ENCODE assay signal across 8 mouse cellular contexts in the genomic region with DNA sequence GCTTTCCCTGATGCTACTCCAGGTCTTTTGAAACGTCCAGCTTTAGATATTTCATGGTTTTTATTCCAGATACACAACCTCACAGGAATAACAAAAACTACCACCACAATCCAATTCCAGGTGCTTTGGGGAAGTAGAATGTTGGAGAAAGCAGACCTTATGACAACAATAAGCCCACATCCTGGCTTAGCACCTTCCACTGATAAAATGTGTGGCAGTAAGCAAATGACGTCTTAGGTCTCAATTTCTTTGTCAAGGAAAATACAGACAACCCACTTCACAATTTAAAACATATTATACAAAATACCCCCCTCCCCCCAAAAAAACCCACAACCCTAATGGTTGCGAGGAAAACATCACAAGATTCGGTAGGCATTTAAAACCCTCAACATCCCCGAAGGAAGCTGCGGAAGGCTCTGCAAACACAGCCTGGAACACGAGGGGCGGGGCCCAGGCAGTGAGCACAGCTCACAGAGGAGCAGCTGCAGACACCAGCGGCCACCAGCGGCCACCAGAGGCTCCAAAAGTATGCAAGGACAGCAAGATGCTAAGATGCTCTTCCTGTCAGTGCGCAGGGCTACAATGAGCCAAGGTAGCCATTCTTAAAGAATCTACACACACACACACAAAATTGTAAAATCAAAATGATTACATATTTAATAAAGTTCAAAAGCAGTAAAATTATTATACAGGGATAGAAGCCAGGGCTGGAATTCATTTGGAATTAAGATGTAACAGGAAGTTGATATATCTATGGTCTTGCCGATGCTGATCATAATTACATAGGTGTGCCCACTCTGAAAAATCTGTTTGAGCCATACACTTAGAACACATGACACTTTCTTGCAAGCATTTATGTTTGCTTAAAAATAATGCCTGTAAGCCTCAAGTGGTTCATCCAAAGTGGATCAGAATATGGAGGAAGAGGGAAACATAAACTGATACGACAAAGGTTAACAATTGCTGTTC. TPM values are rescaled to one million over a fixed set of nuclear protein-coding genes. Genes with fewer than 3 reads are reported as not detected.
DNase-seq lines count a peak whose midpoint lies in the region; ATAC-seq and TF ChIP-seq lines count a peak whose summit lies in the region.

No protein-coding gene starts in this region.

- dilution Hi-C loops in CH12.LX (cut with MboI; ENCODE audit: extremely low pct_ligation_motif_present, extremely low pct_unique_long_range_greater_than_20kb, low sequenced_read_pairs) = no loop called here

- peak overlapping the region; percentile 50; the same call in 1 of the 2 replicates for H3K4me2 ChIP-seq in CH12.LX (ENCODE audit: insufficient read depth, low read depth, poor library complexity, severe bottlenecking)
- H3K4me2 ChIP-seq in forebrain, embryonic 11.5 days (ENCODE audit: low read depth, low read length, severe bottlenecking) = peak overlapping the region; percentile 24
- peak overlapping the region; percentile 21; the same call in 1 of the 2 replicates for H3K4me2 ChIP-seq in hindbrain, embryonic 11.5 days (replicated peaks; ENCODE audit: low read depth, low read length)
- 0 out of 2 replicates have a peak overlapping the region, but pooled peaks have one; percentile 12 for H3K4me2 ChIP-seq in stomach, embryonic 14.5 days (replicated peaks; ENCODE audit: low read depth, low read length)

- peak in 1 of 2 experiments; percentile 56; a peak in 2 of 4 replicates for TF ChIP-seq CTCF in CH12.LX (conservative IDR thresholded peaks at IDR 0.05 in 1 of 2, IDR thresholded peaks at IDR 0.05 in 1 of 2; ENCODE audit: low read depth in 2 of 2, low read length in 2 of 2)
- TF ChIP-seq CTCF in left cerebral cortex, adult 2 months (IDR thresholded peaks at IDR 0.05) = peak; percentile 54

- in situ Hi-C loops in CH12.LX (cut with MboI; ENCODE audit: low pct_ligation_motif_present, low pct_unique_long_range_greater_than_20kb, low sequenced_read_pairs) = no loop called here

- no peak for TF ChIP-seq EP300 in CH12.LX (IDR thresholded peaks at IDR 0.05; ENCODE audit: low read length)

- TF ChIP-seq POLR2A in CH12.LX (IDR thresholded peaks at IDR 0.05; ENCODE audit: low read depth, low read length) = no peak

- peak; percentile 38 for TF ChIP-seq RAD21 in CH12.LX (IDR thresholded peaks at IDR 0.05; ENCODE audit: low read depth, low read length)

- DNase-seq in CH12.LX (ENCODE audit: extremely low read depth) (peak; percentile 51), WW6 (ENCODE audit: low read depth, low spot score) (peak; percentile 7)
- peak; percentile 80 for DNase-seq in forebrain, embryonic 11.5 days (ENCODE audit: low spot score)
- DNase-seq in hindbrain, embryonic 11.5 days (ENCODE audit: low spot score) = peak; percentile 70
- peak; percentile 50 to 60 for DNase-seq in left cerebral cortex, adult 2 months (ENCODE audit: extremely low spot score in 1 of 2, low spot score in 2 of 2)
- DNase-seq in mesoderm, embryonic 11.5 days (ENCODE audit: low read depth, low spot score) = peak; percentile 61
- DNase-seq in cerebellum, adult 9-10 months = no peak

- H3K9ac ChIP-seq in CH12.LX (ENCODE audit: insufficient read depth, low read depth) = no peak overlapping the region
- H3K9ac ChIP-seq in forebrain, embryonic 11.5 days (ENCODE audit: low read length) = no peak overlapping the region
- H3K9ac ChIP-seq in hindbrain, embryonic 11.5 days (ENCODE audit: low read depth, low read length) = no peak overlapping the region
- no peak overlapping the region for H3K9ac ChIP-seq in stomach, embryonic 14.5 days (replicated peaks; ENCODE audit: low read depth, low read length)

- no peaks in the 10 kb centered on the region for H3K4me1 ChIP-seq in CH12.LX (ENCODE audit: control insufficient read depth in 1 of 2, insufficient read depth in 2 of 2)
- H3K4me1 ChIP-seq in forebrain, embryonic 11.5 days (replicated peaks; ENCODE audit: control insufficient read depth, insufficient read depth, low read length) = no peaks in the 10 kb centered on the region
- H3K4me1 ChIP-seq in hindbrain, embryonic 11.5 days (replicated peaks; ENCODE audit: control insufficient read depth, insufficient read depth, low read length) = no peaks in the 10 kb centered on the region
- H3K4me1 ChIP-seq in stomach, embryonic 14.5 days (ENCODE audit: control insufficient read depth, insufficient read depth, low read length) = no peaks in the 10 kb centered on the region

- ATAC-seq in forebrain, embryonic 11.5 days (replicated peaks; ENCODE audit: low FRiP score) = peak; percentile 92
- ATAC-seq in hindbrain, embryonic 11.5 days (ENCODE audit: low FRiP score) = peak; percentile 91
- 0 out of 2 replicates have a peak, but pooled peaks have one; percentile 61 for ATAC-seq in stomach, embryonic 14.5 days (ENCODE audit: insufficient number of reproducible peaks, insufficient read depth, low FRiP score, low read depth)

- H3K27ac ChIP-seq in CH12.LX (ENCODE audit: insufficient read depth, low read depth) = no peak overlapping the region
- H3K27ac ChIP-seq in forebrain, embryonic 11.5 days (ENCODE audit: low read depth, low read length) = no peak overlapping the region
- H3K27ac ChIP-seq in hindbrain, embryonic 11.5 days (ENCODE audit: low read depth, low read length) = no peak overlapping the region
- no peak overlapping the region for H3K27ac ChIP-seq in left cerebral cortex, adult 2 months
- no peak overlapping the region for H3K27ac ChIP-seq in stomach, embryonic 14.5 days (ENCODE audit: low read length)

- H3K27me3 ChIP-seq in CH12.LX (replicated peaks) = no peaks in the 10 kb centered on the region
- peaks cover 3% of the 10 kb centered on the region; the same call in 1 of the 2 replicates for H3K27me3 ChIP-seq in forebrain, embryonic 11.5 days (ENCODE audit: control insufficient read depth, insufficient read depth, low read length)
- no peaks in the 10 kb centered on the region; the same call in 1 of the 2 replicates for H3K27me3 ChIP-seq in hindbrain, embryonic 11.5 days (ENCODE audit: control insufficient read depth, insufficient read depth, low read length)
- 0 out of 2 replicates have a peak, but pooled peaks cover 4% of the 10 kb centered on the region for H3K27me3 ChIP-seq in stomach, embryonic 14.5 days (ENCODE audit: control insufficient read depth, insufficient read depth, low read length)

- intact Hi-C loops in left cerebral cortex, adult 2 months (cut with DNase I) = no loop called here

- H3K36me3 ChIP-seq in CH12.LX (replicated peaks in 1 of 2; ENCODE audit: control insufficient read depth in 1 of 2, insufficient read depth in 1 of 2, low read length in 1 of 2) = no peaks in the 10 kb centered on the region
- no peaks in the 10 kb centered on the region for H3K36me3 ChIP-seq in forebrain, embryonic 11.5 days (ENCODE audit: control insufficient read depth, insufficient read depth, low read length)
- H3K36me3 ChIP-seq in hindbrain, embryonic 11.5 days (ENCODE audit: control insufficient read depth, insufficient read depth, low read length) = no peaks in the 10 kb centered on the region
- H3K36me3 ChIP-seq in stomach, embryonic 14.5 days (ENCODE audit: control insufficient read depth, insufficient read depth, low read length) = no peaks in the 10 kb centered on the region

- no peaks in the 10 kb centered on the region for H3K79me2 ChIP-seq in CH12.LX (replicated peaks; ENCODE audit: control insufficient read depth, extremely low read depth, insufficient read depth, poor library complexity, severe bottlenecking)

- H3K9me3 ChIP-seq in CH12.LX (replicated peaks; ENCODE audit: low read length) = no peaks in the 10 kb centered on the region
- no peaks in the 10 kb centered on the region for H3K9me3 ChIP-seq in forebrain, embryonic 11.5 days (ENCODE audit: control insufficient read depth, low read length)
- no peaks in the 10 kb centered on the region for H3K9me3 ChIP-seq in hindbrain, embryonic 11.5 days (ENCODE audit: control insufficient read depth, low read length)
- H3K9me3 ChIP-seq in stomach, embryonic 14.5 days (ENCODE audit: control insufficient read depth, low read depth, low read length) = no peaks in the 10 kb centered on the region

- 33% methylated on average over 13 of the region's 13 CpGs for WGBS in forebrain, embryonic 11.5 days
- 37% methylated on average over 13 of the region's 13 CpGs for WGBS in hindbrain, embryonic 11.5 days
- 30% methylated on average over 13 of the region's 13 CpGs for WGBS in stomach, embryonic 14.5 days

- H3K4me3 ChIP-seq in CH12.LX (replicated peaks in 1 of 3; ENCODE audit: low read depth in 2 of 3, low read length in 2 of 3, poor library complexity in 1 of 3) = no peak overlapping the region
- H3K4me3 ChIP-seq in forebrain, embryonic 11.5 days (ENCODE audit: low read depth, low read length) = no peak overlapping the region; the same call in 1 of the 2 replicates
- H3K4me3 ChIP-seq in hindbrain, embryonic 11.5 days (ENCODE audit: low read depth, low read length) = no peak overlapping the region
- H3K4me3 ChIP-seq in left cerebral cortex, adult 2 months = no peak overlapping the region; the same call in 1 of the 2 replicates
- H3K4me3 ChIP-seq in stomach, embryonic 14.5 days (ENCODE audit: low read depth, low read length) = peak overlapping the region; percentile 8; the same call in 1 of the 2 replicates

TF ChIP-seq in CH12.LX, 34 proteins besides CTCF, POLR2A, EP300 and RAD21:
- TF ChIP-seq SMC3 (IDR thresholded peaks at IDR 0.05; ENCODE audit: low read depth, low read length) = peak; percentile 31
- peak; percentile 31; the same call in 1 of the 2 replicates for TF ChIP-seq ELF1 (IDR thresholded peaks at IDR 0.05; ENCODE audit: low read depth, low read length)
- no peak for TF ChIP-seq E2F4 (IDR thresholded peaks at IDR 0.05; ENCODE audit: insufficient replicate concordance, low read depth, low read length)
- TF ChIP-seq NRF1 (IDR thresholded peaks at IDR 0.05; ENCODE audit: low read depth, low read length) = no peak
- TF ChIP-seq MAZ (IDR thresholded peaks at IDR 0.05; ENCODE audit: low read depth, low read length) = 0 out of 2 replicates have a peak, but pooled peaks have one; percentile 36
- TF ChIP-seq JUN (IDR thresholded peaks at IDR 0.05; ENCODE audit: insufficient read depth, low read depth, low read length) = no peak

RNA-seq across cellular contexts. Expression of gene Gspt2, which starts 10.8 kb away (rescaled TPM):
- total RNA-seq in CH12.LX (2012; rRNA removed) = not detected in 2 replicates
- not detected in 2 replicates for total RNA-seq in CH12.LX (2014; rRNA removed)
- polyA plus RNA-seq in CH12.LX (2012; ENCODE audit: insufficient read length, low read depth) = not detected in 2 replicates
- polyA plus RNA-seq in forebrain, embryonic 11.5 days (2014; fragmentation: Nextera tagmentation; extraction: Ambion mirVana) = 9.8 and 11.3 TPM in 2 replicates
- 9.8 and 10.0 TPM in 2 replicates for polyA plus RNA-seq in hindbrain, embryonic 11.5 days (2014; fragmentation: Nextera tagmentation; extraction: Ambion mirVana)
- 10 to 100 TPM; 35.6 TPM for total RNA-seq in left cerebral cortex, adult 2 months (2021)
- polyA plus RNA-seq in stomach, embryonic 14.5 days (2014; fragmentation: Nextera tagmentation; extraction: Ambion mirVana) = 6.4 and 7.2 TPM in 2 replicates
